Mouse (Mus musculus): ENCODE results near the gene Trim2. TPM values are rescaled to one million over a fixed set of nuclear protein-coding genes. Genes with fewer than 3 reads are reported as not detected.

The Trim2 gene
- polyA plus RNA-seq, 1 experiment from 2014 or later: 23.0 TPM

- TF ChIP-seq CTCF (IDR thresholded peaks at IDR 0.05; ENCODE audit: low read depth): no peak
- H3K27me3 ChIP-seq (ENCODE audit: insufficient read depth, low read length): no peaks in the 10 kb centered on the region
These were observed 188.5 kb downstream of the Trim2 start for GRCm38 (mm10) chr3:84118178-84118577.

More at GRCm38 (mm10) chr3:84118178-84118577, 188.5 kb downstream of the Trim2 start:
- no peak overlapping the region for H3K9ac ChIP-seq (ENCODE audit: low read depth, low read length)
- H3K9me3 ChIP-seq (replicated peaks; ENCODE audit: low read length): no peaks in the 10 kb centered on the region
- H3K27ac ChIP-seq: no peak overlapping the region
- ATAC-seq (replicated peaks; ENCODE audit: low FRiP score, low read depth) (no peak), DNase-seq (ENCODE audit: low spot score) (no peak)
- no peak overlapping the region for H3K4me3 ChIP-seq (replicated peaks; ENCODE audit: low read depth, low read length)
- no peak overlapping the region for H3K4me2 ChIP-seq (ENCODE audit: low read length)
- WGBS: 76% methylated on average over 7 of the region's 7 CpGs
- H3K36me3 ChIP-seq (ENCODE audit: insufficient read depth, low read length): no peaks in the 10 kb centered on the region
- H3K4me1 ChIP-seq (replicated peaks; ENCODE audit: insufficient read depth, low read length): no peaks in the 10 kb centered on the region

Other genes starting within 250 kb of the Trim2 start
- gene Mnd1, start 151.1 kb downstream of the Trim2 start, polyA plus RNA-seq (2015; fragmentation: Nextera tagmentation; extraction: Ambion mirVana): 15.3 and 17.2 TPM in 2 replicates
- gene Gm6525, start 132.8 kb downstream of the Trim2 start, polyA plus RNA-seq (2015; fragmentation: Nextera tagmentation; extraction: Ambion mirVana): 0.43 and 0.66 TPM in 2 replicates
- gene Fhdc1, start 173.6 kb upstream of the Trim2 start, polyA plus RNA-seq (2015; fragmentation: Nextera tagmentation; extraction: Ambion mirVana): 3.3 and 4.0 TPM in 2 replicates

Data from kidney, postnatal 0 days (tissue).